Mouse (Mus musculus) E14TG2a.4 (cell line): ENCODE measurements around the gene Fam24b.

Source experiments
- CTCF ChIP-seq: conservative IDR thresholded peaks from 2 replicates; pipeline ENCODE4 v1.5.1; 2014; ENCODE audit warnings: low read length
- NANOG ChIP-seq: IDR thresholded peaks from 2 replicates; pipeline ENCODE4 v1.6.1; 2014; ENCODE audit warnings: borderline replicate concordance, low read length, mixed read lengths
- POU5F1 ChIP-seq: IDR thresholded peaks from 2 replicates; pipeline ENCODE4 v1.6.1; 2014; ENCODE audit warnings: low read length, borderline replicate concordance

DNA sequence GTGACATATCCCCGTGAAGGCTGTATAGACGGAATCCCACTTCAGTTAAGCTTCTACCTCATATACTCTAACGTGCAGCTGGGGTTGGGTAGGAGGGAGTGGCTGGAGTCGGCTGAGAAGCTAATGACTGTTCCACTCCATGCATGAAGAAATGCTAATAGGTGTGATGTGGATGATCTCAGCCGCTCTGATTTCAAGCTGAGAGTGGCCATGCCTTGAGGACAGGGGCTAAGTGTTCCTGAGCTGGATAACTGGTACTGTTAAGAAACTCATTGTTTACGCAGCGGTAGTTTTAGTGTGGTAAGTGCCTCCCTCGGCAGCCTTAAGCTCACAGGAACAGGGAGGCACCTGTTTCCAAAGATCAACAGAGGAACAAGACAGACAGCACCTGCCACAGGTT, 26.0 kb downstream of the Fam24b start:
- TF ChIP-seq CTCF: no peak
- TF ChIP-seq NANOG: no peak
- TF ChIP-seq POU5F1: no peak
